Mouse (Mus musculus) embryonic facial prominence, embryonic 11.5 days (tissue): ENCODE results near the gene Atxn1. TPM values are rescaled to one million over a fixed set of nuclear protein-coding genes. Genes with fewer than 3 reads are reported as not detected.

Source experiments
- ATAC-seq: fragments of 200-750 bp; cut with Nextera tagmentation; replicated peaks from 2 replicates; pipeline ENCODE4 v1.8.0; 2017; ENCODE audit warnings: low read depth; ENCODE audit not compliant: insufficient number of reproducible peaks, low FRiP score, low TSS enrichment
- DNase-seq: peaks from one replicate; pipeline ENCODE4 v3.0.0-alpha.2; 2015; ENCODE audit warnings: low spot score
- H3K27ac ChIP-seq: fragments of 300-500 bp; sonication (generic); replicated peaks from 2 replicates; pipeline ENCODE4 v1.5.1; 2014; ENCODE audit warnings: mild to moderate bottlenecking, low read depth, low read length, control low read depth
- H3K27me3 ChIP-seq: fragments of 300-500 bp; sonication (generic); 2 replicates; pipeline ENCODE4 v1.6.1; 2014; ENCODE audit warnings: mild to moderate bottlenecking, low read length, moderate library complexity, mixed read lengths; ENCODE audit not compliant: control insufficient read depth, insufficient read depth
- H3K36me3 ChIP-seq: fragments of 300-500 bp; sonication (generic); replicated peaks from 2 replicates; pipeline ENCODE4 v1.6.1; 2014; ENCODE audit warnings: low read depth, mild to moderate bottlenecking, low read length, moderate library complexity, mixed read lengths; ENCODE audit not compliant: control insufficient read depth, insufficient read depth
- H3K4me1 ChIP-seq: fragments of 300-500 bp; sonication (generic); 2 replicates; pipeline ENCODE4 v1.6.1; 2014; ENCODE audit warnings: low read length, mixed read lengths; ENCODE audit not compliant: control insufficient read depth, insufficient read depth
- H3K4me2 ChIP-seq: fragments of 300-500 bp; sonication (generic); 2 replicates; pipeline ENCODE4 v1.6.1; 2014; ENCODE audit warnings: low read depth, mild to moderate bottlenecking, control low read depth, low read length, moderate library complexity
- H3K4me3 ChIP-seq: fragments of 300-500 bp; sonication (generic); 2 replicates; pipeline ENCODE4 v1.5.1; 2014; ENCODE audit warnings: low read depth, low read length, control low read depth
- H3K9ac ChIP-seq: fragments of 300-500 bp; sonication (generic); replicated peaks from 2 replicates; pipeline ENCODE4 v1.6.1; 2014; ENCODE audit warnings: mild to moderate bottlenecking, control low read depth, low read length
- H3K9me3 ChIP-seq: fragments of 300-500 bp; sonication (generic); replicated peaks from 2 replicates; pipeline ENCODE4 v1.6.1; 2016; ENCODE audit warnings: mild to moderate bottlenecking, low read length, inconsistent platforms, mixed read lengths; ENCODE audit not compliant: control insufficient read depth
- WGBS: fragments of 180-500 bp; shearing (Covaris S2); extraction: QIAGEN DNeasy Blood & Tissue Kit; methylation state at CpG from one replicate; pipeline ENCODE4 v1.1.7; 2014; 5-methylcytosine and 5-hydroxymethylcytosine counted together
- polyA plus RNA-seq: library from polyadenylated mRNA; unstranded; fragments of >200 nt; fragmentation: Nextera tagmentation; extraction: Ambion mirVana; gene quantifications from 2 replicates; pipeline ENCODE4 v1.2.1, GENCODE M21; 2014

Atxn1 gene
- polyA plus RNA-seq, 1 experiment from 2014 or later: 1.3 TPM

DNA sequence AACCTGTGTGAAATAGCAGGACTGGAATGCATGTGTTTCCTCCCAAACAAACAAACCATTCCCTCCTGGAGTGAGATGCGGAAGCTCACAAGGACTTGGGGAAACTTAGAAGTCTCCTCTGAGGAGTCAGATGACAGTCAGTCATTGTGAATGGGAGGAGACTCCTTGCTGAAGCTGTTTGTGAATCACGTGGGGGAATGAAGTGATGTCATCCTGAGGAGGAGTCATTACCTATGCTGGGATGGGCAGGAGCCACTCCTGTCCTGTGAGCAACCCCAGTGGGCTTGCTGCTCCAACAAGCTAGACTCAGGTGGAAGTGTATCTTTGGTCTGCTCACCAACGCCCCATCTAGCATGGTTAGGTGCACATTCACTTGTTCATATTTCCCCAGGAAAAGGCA, 246.0 kb downstream of the Atxn1 start:
- H3K9me3 ChIP-seq: no peaks in the 10 kb centered on the region
- no peak overlapping the region for H3K4me2 ChIP-seq
- H3K27ac ChIP-seq: no peak overlapping the region
- 35% methylated on average over 3 of the region's 3 CpGs for whole genome bisulfite sequencing
- DNase-seq: no peak
- H3K4me1 ChIP-seq: no peaks in the 10 kb centered on the region
- no peak overlapping the region for H3K4me3 ChIP-seq
- no peaks in the 10 kb centered on the region for H3K36me3 ChIP-seq
- no peaks in the 10 kb centered on the region for H3K27me3 ChIP-seq
- H3K9ac ChIP-seq: no peak overlapping the region
- ATAC-seq: no peak

DNA sequence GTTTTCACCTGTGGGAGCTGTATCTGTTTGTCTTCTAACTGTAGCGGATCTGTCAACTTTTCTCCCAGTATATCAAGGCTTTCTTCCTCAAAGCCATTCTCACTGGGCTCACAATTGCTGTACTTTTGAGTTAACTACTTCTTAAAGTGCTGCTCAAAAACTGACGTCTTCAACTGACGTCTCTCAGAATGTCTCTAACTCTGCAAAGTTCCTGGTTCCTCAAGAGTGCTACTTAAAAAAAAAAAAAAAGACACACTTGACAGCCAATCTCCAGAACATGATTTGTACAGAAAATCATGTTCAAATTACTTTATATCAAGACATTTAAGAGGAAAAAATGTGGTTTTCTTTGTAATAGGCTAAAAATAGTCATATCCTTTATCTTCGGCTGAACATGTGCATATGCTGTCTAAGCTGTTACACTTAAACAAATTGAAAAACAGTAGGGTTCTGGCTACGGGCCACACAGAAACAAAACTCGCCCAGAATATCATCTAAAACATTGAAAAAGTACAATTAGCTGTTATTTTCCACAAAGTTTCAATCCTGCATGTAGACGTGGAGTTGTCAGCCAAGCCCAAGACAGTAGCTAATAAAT, 249.1 kb downstream of the Atxn1 start:
- 82% methylated on average over 7 of the region's 7 CpGs for WGBS
- no peaks in the 10 kb centered on the region for H3K4me1 ChIP-seq
- no peaks in the 10 kb centered on the region for H3K36me3 ChIP-seq
- H3K4me3 ChIP-seq: no peak overlapping the region
- no peak for DNase-seq
- H3K27me3 ChIP-seq: no peaks in the 10 kb centered on the region
- ATAC-seq: no peak
- H3K27ac ChIP-seq: no peak overlapping the region
- no peak overlapping the region for H3K9ac ChIP-seq
- H3K4me2 ChIP-seq: no peak overlapping the region
- no peaks in the 10 kb centered on the region for H3K9me3 ChIP-seq

DNA sequence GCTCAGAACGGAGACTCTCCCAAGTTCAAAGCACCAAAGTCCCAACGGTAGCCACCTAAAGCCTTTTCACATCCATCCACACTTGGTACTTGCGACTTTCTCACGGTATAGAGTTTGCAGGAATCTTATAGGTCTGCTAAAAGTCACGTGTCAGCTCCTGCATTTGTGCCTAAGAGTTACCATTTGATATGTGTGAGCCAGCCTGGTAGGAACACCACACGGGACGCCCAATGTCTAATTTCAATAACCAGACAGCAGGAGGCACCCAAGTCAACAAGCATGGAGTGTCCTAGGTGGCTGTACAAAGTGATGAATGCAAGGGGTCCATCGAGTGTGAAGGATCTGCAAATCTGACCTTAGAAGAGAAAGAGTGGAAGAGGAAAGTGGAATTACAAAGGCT, 254.8 kb downstream of the Atxn1 start:
- ATAC-seq (no peak), DNase-seq (no peak)
- Histone ChIP-seq H3K27me3 (no peaks in the 10 kb centered on the region), H3K4me1 (no peaks in the 10 kb centered on the region), H3K9ac (no peak overlapping the region), H3K36me3 (no peaks in the 10 kb centered on the region), H3K4me2 (no peak overlapping the region), H3K9me3 (no peaks in the 10 kb centered on the region), H3K27ac (no peak overlapping the region), H3K4me3 (no peak overlapping the region)
- 84% methylated on average over 8 of the region's 8 CpGs for WGBS

DNA sequence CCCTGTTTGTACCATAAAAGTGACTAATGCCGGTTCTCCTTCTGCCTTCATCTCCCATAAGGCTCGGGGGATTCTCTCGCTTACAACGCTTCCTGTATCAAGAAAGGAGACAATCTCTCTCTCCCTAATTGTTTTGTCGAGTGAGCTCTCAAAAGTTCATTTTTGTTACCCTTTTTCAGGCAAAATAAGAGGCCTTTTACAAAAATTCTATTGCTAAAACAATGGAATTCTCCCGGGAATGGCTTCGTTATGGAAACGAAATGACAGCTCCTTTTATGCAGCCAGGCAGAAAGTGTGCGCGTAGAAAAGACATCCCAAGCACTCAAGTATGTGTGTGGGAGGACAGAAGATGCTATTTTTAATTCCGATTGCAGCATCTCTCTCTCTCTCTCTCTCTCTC, 255.4 kb downstream of the Atxn1 start:
- WGBS: 82% methylated on average over 11 of the region's 11 CpGs

DNA sequence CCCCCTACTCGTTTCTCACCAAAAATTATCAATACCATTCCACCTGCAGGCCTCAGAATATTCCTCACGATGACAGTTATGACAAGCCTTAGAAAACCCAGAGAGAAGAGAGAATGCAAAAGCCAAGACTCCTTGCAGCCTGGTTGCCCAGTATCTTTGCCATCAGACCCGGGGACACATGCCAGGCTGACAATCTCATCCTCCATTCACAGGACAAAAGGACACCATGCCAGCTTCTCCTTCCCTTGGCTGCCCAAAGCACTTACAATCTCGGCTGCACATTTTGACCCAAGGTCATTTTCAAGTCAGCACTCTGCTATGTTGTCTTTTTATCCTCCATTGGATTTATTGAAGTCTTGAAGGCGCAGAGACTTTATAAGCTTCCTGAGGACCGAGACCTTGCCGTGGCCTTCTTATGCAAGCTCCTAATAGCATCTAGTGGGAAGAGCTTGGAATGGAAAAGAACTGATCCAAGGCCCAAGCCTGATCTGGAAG, 263.5 kb downstream of the Atxn1 start:
- Histone ChIP-seq H3K4me1 (no peaks in the 10 kb centered on the region), H3K27ac (no peak overlapping the region), H3K4me2 (no peak overlapping the region), H3K9me3 (no peaks in the 10 kb centered on the region), H3K36me3 (no peaks in the 10 kb centered on the region), H3K4me3 (no peak overlapping the region), H3K9ac (no peak overlapping the region), H3K27me3 (no peaks in the 10 kb centered on the region)
- no peak for DNase-seq
- ATAC-seq: no peak
- WGBS: 86% methylated on average over 7 of the region's 7 CpGs

More for the DNA sequence above, 255.4 kb downstream of the Atxn1 start:
- Histone ChIP-seq H3K9ac (no peak overlapping the region), H3K4me3 (no peak overlapping the region), H3K27me3 (no peaks in the 10 kb centered on the region), H3K4me2 (no peak overlapping the region), H3K4me1 (no peaks in the 10 kb centered on the region), H3K27ac (no peak overlapping the region), H3K9me3 (no peaks in the 10 kb centered on the region), H3K36me3 (no peaks in the 10 kb centered on the region)
- ATAC-seq (no peak), DNase-seq (no peak)

DNA sequence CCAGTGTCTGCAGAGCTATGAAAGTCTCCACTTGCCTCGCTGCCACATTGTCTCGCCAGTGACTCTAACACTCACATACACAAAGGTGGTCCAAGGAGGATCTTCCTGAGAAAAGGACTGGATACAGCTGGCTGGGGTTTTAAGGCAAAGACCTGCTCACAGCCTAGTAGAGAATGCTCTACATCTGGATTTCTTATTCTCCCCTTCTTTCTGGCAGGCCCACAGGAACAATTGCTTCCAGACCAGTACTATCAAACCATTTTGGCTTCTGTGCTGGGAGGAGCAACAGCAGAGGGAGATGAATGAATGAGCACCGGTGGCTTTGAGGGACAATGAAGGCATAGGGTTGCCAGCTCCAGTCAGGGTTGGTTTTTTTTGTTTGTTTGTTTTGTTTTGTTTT, 265.8 kb downstream of the Atxn1 start:
- WGBS: 81% methylated on average over 3 of the region's 3 CpGs
- H3K4me1 ChIP-seq: no peaks in the 10 kb centered on the region
- H3K36me3 ChIP-seq: no peaks in the 10 kb centered on the region

DNA sequence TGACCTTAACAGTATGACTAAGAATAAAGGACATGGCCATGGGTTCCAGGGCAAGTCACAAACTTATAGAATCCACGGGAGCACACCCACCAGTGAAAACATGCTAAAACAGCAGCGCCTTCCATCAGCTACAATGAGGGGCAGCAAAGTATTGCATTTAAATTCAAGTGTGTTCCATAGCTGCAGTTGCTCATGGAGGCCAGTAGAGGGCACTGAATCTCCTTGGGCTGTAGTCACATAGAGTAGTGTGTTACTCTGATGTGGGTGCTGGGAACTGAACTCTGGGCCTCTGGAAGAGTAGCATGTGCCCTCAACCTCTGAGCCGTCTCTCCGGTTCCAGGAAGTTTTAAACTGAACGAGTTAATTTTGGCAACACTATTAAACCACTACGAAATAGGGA, 268.8 kb downstream of the Atxn1 start:
- Histone ChIP-seq H3K27me3 (no peaks in the 10 kb centered on the region), H3K4me3 (no peak overlapping the region), H3K9me3 (no peaks in the 10 kb centered on the region), H3K4me1 (no peaks in the 10 kb centered on the region), H3K27ac (no peak overlapping the region), H3K36me3 (no peaks in the 10 kb centered on the region), H3K4me2 (no peak overlapping the region), H3K9ac (no peak overlapping the region)
- DNase-seq (no peak), ATAC-seq (no peak)
- 95% methylated on average over 6 of the region's 6 CpGs for WGBS

More for the DNA sequence above, 265.8 kb downstream of the Atxn1 start:
- DNase-seq (no peak), ATAC-seq (no peak)
- Histone ChIP-seq H3K9me3 (no peaks in the 10 kb centered on the region), H3K27me3 (no peaks in the 10 kb centered on the region), H3K4me2 (no peak overlapping the region), H3K27ac (no peak overlapping the region), H3K4me3 (no peak overlapping the region), H3K9ac (no peak overlapping the region)

DNA sequence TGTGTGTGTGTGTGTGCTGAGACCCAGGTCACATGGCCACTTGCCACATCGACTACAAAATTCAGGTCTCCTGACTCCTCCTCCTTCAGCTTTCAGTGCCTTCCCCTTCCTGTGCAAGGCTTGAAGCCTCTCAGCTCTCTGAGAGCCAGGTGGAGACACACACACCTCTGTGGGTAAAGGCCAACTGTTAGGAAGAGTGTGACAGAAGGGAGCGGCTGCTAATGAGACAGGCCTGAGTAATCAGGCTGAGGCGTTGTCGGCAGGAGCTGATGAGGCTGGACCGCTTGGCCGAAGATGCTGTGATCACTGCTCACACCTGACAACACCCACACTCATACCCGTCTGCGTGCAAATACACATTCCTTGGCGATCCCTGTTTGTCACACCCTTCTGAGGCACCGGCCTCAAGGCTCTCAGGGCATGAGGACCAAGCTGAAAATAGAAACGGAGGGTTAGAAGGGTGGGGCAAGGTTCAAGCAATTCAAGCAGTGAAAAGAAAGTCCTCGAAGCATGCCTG, 269.8 kb downstream of the Atxn1 start:
- ATAC-seq: no peak
- no peak overlapping the region for H3K27ac ChIP-seq
- 90% methylated on average over 12 of the region's 12 CpGs for WGBS
- no peak overlapping the region for H3K4me3 ChIP-seq
- H3K9ac ChIP-seq: no peak overlapping the region
- DNase-seq: no peak
- no peaks in the 10 kb centered on the region for H3K9me3 ChIP-seq
- no peak overlapping the region for H3K4me2 ChIP-seq
- no peaks in the 10 kb centered on the region for H3K36me3 ChIP-seq
- H3K4me1 ChIP-seq: no peaks in the 10 kb centered on the region
- H3K27me3 ChIP-seq: no peaks in the 10 kb centered on the region
